Mouse (Mus musculus) testis, postnatal 10 days (tissue): ENCODE results near the gene Itpr1.
A peak's percentile ranks its signal among the peaks of the same experiment; 100 is the strongest.

Experiments used
- DNase-seq: peaks from one replicate; pipeline ENCODE4 v3.0.0; 2021; ENCODE audit warnings: low spot score

Itpr1 gene

DNA sequence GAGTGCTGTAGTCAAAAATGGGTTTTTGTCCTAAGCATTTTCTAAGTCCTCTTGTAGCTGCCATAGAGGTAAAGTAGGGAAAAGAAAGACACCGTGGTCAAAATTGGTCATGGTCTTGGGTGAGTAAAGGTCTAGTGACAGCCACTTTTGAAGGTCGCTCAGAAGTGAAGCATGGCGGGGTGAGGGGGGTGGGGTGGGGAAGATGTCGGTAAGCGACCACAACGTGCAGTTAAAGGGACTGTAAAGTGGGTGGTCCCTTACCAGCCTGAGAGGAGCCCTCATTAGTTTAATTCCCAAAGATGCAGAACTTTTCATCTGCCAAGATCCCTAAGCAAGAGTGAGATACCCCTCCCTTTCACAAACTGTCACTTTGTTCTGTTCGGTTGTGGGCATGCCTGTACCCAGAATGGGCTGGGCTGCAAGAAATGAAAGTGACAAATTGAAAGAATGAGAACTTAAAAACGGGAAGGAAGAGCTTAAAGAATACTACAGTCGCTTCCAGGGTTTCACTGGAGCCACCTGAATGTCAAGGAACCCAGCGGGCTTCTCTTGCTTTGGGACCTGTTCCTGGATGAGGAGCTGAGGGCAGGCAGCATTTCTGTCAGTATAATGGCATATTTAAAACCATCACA, 1.5 kb downstream of the Itpr1 start:
- DNase-seq, result no peak

DNA sequence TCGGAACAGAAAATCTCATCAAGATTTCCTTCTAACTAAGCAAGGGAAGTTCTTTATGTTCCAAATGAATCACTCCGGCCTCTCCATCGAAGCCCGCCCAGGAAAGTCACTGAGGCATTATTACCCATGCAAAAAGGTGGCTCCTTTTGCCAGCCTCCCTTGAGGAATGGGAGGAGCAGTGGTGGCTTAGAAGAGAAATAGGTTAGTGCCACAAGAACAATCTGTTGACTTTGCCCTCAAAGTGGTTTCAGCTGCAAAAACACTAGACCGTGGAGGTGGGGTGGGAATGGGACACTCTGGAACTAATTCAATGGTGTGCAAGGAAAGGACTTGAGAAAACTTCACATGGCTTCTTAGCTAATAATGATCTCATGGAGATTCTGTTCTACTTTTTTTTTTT, 3.2 kb downstream of the Itpr1 start:
- DNase-seq, result no peak

DNA sequence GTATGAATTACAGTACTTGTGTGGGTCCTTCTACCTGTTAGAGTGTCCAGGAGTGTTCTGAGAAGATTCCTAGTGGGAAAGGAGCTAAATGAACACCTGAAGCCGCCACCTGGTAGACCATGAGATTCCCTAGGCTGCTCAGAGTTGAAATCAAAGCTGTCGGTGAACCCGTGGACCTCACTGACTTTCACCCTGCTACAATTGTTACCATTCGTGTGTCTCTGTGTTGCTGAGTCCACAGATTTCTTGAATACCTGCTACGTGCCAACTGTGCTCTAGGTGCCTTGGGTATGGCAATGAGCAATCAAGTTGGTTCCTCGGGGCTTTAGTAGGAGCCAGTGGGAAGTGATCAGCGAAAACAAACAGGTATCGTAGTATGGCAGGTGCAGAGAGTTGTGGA, 3.9 kb downstream of the Itpr1 start:
- DNase-seq, result no peak

DNA sequence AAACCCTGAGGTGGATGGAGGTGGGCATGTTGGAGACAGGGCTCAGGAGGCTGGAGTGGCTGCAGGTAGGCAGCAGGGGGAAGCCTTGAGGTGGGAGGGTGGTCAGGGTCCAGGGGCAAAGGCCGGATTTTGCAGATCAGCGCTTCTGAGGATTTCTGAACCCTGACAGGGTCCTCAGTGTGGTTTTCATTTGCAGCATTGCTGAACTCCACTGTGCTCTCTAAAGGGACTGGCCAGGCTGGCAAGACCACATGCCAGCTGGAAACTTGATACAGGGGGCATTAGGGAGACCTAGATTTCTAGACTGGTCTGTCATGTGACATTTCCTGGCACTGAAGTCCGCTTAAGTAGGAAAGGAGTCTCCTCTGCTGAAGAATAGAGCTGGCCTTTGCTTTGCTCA, 5.1 kb downstream of the Itpr1 start:
- no peak for DNase-seq

DNA sequence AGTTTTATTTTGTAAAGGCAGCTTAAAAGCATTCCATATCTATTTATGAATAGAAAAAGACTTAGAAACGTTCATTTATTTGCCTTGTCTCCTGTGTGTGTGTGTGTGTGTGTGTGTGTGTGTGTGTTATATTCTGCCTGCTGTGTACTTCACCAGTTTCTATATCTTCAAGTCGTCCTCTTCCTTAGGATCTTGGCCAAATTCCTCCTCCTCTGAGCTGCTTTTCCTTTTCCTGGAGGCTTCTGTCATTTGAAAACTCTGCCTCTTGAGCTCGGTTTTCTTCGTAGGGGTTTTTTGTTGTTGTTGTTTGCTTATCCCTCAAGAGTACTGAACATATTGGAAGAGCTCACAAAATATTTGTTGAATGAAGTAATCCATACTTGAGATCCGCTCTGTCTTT, 9.5 kb downstream of the Itpr1 start:
- DNase-seq, result no peak

DNA sequence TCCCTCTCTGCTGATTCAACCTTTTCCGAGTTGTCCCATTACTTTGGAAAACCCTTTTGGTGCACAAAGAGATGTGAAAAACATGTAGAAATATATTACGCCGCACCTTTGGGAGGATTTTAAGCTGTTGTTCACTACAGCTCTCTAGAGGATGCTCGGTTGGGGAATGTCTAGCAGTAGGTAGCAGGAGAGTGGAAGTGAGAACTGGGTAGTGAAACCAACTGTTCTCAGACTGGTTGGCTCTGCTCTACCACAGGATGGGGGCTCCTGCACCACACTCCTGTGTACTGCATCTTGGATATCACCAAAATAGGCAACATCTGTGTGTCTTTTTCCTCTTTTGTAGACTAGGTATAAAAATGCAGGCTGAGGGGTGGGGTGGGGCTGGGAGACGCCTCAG, 10.0 kb downstream of the Itpr1 start:
- no peak for DNase-seq

DNA sequence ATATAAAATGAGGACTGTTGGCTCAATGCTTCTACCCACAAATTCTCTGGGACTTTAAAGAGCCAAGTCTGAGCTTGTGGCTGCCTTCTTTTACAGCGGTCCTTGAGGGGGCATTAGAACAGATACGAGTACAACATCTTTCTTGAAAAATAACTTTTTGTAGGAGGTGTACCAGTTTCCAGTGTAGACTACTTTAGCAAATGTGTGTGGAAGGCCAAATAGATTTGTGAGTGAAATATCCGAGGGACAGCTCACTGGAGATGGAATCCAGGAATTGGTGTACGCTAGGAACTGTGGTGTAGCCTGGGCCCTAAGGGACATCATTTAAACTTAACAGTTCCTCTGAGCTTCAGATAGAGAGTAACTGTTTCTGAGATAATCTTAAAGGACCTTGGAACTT, 11.5 kb downstream of the Itpr1 start:
- no peak for DNase-seq

DNA sequence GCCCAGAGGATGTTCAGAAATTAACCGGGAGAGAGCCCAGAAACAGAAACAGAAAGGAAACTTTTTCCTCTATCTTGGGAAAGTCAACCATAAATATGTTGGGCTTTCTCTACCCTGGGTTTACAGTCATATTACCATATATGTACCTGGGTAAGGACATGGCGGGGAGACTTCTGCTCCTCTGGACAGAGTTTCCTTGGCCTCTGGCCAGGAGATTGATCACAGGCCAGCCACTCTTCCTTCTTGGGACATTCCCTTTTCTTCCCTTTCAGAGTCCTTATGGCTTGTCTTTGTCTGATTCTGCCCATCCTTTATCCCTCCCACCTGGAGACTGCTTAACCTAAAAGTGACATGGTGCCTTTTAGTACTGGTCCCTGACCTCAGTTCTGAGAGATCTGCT, 12.1 kb downstream of the Itpr1 start:
- DNase-seq, result no peak

DNA sequence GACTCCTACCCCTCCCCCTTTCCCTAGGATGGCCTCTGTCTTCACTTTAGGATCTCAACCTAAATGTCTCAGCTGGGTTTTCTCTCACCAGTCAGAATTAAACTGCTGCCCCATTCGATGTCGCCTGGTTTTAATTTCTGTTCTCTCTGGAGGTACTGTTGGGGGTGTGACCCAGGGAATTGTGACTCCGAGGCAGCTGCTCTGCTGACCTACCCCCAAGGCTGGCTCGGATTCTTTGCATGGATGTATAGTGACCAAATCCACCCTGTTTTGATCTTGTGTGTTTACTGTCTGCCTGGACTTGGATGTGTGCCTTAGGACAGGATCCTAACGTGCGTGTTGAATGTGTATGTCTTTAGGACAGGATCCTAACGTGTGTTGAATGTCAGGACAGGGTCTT, 13.3 kb downstream of the Itpr1 start:
- no peak for DNase-seq

DNA sequence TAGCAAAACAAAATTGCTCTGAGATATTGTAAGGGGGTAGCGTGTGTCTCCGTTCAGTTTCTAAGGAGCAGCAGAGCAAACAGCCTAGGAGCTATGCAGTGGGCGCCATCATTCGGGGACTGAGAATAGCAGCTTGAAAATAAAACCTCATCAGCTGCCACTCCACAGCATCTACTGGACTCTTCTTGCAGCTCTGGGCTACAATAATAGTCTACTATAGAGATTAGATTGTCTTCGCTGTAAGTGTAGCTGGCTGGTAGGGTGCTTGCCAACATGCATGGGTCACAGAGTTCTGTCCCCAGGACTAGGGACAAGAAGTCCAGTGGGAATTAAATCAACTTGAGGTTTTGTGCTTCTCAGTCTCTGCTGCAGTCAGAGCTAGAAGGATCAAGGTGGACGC, 14.6 kb downstream of the Itpr1 start:
- no peak for DNase-seq

DNA sequence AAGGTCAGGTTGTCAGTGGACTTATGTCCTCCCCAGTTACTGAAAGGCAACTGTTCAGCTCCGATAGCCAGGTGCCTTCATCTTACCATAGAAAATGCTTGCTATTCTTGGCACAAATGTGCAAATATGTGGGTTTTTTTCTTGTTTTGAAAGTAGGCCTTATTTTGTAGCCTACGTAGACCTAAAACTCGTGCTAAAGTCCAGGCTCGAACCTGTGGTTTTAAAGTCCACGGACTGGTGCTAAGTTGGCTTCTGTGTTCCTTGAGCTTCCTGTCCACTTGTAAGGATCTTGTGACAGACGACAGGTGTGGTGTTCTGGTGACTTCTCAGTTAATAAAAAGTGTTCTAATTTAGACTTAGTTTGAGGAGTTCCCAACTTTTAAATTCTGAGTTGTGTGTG, 15.2 kb downstream of the Itpr1 start:
- DNase-seq, result no peak

DNA sequence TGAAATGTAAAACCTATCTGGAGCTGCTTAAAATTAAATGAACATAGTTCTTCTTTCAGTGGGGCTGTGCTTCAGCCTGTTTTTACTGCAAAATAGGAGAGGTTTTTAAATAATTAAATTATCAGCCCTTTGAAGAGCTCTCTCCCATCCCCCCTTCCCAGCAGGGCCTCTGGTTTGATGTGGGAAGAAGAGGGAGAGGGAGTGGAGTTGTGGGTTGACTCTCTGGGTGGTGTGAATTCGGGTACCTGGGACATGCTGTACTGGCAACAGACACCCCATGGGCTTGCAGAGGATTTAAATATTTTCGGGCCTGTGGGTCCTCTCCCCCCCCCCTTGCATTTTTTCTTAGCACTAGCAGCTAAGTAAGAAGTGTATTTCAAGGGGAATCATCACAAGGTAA, 15.7 kb downstream of the Itpr1 start:
- no peak for DNase-seq

DNA sequence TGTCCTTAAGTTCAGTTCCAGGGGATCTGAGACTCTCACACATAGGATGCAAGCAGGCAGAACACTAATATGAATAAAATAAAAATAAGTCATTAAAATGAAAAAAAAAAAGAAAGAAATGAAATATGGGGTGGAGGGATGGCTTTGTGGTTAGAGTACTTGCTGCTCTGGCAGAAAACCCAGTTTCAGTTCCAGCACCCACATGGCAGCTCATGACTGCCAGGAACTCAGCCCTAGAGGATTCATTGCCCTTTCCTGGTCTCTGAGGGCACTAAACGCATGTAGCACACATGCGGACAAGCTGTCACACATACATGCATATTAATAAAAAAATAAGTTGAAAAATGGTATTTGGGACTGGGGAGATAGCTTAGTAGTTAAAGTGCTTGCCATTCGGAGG, 17.7 kb downstream of the Itpr1 start:
- DNase-seq, result no peak

DNA sequence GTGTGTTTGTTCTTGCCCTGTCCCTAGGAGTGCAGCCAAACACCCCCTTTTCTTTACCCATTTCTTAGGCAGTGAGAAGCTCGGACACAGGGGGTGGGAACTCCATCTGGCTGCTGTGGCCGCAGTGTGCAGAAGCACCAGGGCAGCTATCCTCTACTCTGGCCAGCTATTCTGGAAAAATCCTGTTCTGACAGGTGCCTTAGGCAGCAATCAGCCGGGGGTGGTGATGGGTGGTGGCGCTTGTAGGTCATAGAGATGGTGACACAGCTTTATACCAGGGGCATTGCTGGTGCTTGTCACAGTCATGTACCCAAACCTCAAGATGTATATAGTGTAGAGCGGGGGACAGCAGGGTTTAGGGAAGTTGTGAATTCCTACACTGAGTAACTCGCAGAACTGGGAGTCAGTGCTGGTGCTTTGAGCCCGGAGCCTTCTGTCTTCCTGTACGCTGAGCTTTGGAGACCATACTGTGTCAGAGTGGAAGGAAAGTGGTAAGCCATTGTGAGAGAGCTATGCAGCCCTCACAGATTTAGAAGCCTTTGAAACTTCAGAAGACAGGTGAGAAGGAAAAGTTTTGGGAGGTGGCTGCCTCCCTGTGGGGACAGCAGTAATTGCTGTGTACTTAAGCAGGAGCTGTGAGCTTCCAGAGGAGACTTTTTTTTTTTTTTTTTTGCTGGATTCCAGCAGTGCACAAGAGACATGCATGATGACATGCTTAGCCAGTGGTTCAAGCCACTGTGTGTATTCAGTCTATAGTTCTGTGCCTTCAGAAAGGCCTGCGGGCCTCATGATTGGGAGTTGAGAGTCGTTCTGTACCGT, 19.2 kb downstream of the Itpr1 start:
- DNase-seq, result no peak

DNA sequence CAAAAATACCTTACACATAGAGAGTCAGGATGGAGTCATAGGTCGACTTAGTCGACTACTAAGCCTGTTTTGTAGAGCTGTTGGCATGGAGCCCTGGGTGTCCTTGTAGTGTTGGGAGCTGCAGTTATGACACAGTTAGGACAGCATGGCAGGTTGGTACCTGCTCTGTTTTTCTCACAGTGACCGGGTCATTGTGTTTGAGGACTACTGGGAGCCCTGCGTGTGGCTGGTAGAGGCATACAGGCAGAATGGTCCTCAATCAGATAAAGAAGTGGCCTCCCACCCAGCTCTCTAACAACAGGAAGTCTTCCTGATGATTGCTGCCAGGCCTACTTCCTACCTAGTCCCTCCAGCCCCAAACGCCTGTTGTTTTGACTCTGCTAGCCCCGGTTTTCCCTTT, 20.2 kb downstream of the Itpr1 start:
- DNase-seq, result peak; percentile 75

DNA sequence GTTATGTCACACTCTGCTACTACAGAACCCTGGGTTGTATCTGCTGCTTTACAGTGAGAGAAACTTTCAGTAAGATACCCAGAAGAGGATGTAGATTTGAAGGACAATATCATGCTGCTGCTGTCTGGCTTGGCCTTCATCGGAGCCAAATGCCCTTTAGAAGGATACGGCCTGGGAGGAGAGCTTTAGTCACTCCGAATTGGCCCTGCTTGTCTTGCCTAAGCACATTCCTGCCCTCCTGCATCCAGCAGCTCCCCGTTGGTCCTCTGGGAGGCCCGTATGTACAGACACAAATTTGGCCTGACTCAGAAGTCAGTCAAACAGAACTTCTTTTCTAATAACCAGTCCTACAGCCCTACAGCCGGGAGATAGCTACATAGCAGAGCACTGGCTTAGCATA, 21.6 kb downstream of the Itpr1 start:
- DNase-seq, result no peak

DNA sequence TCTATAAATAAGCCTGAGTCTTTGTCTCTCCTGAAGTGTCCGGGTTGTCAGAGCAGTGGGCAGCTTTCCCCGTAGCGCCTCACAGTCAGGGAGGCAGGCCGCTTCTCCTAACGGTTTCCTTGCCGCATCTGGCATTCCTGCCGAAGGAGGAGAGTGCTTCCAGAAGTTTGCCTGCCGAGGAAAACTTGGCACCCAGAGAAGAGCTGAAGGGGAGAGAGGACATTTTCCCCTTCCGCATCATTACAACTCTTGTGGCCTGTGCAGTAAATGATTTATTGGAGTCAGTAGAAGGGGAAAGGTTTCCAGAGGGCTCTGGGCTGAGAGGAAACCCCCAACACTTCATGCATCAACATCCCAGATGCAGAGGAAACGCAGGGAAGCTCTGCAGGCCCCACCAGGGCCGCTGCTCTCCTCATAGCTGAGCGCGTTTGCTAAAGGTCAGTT, 22.8 kb downstream of the Itpr1 start:
- no peak for DNase-seq

DNA sequence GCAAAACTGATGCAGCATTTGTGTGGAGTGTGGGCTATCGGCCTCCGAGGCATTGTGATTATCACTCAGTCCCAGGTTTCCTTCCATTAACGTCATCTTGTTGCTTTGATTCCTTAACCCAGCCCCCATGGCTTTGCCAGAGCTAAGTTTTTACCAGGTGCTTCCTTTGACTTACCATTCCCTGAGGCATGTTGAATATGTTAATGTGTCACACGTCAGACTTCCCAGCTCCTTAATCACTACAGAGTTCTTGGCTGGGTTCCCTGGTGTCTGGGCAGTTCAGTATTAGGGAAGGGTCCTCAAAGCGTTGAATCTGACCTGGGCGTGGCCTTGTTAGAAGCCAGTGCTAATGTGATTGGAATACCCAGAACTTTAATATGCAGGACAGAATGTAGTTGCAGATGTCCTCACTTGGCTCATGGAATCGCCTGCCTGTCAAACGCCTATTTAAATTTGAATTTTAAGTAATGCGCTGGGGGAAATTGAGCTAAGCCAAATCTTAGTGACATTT, 23.6 kb downstream of the Itpr1 start:
- DNase-seq, result no peak

DNA sequence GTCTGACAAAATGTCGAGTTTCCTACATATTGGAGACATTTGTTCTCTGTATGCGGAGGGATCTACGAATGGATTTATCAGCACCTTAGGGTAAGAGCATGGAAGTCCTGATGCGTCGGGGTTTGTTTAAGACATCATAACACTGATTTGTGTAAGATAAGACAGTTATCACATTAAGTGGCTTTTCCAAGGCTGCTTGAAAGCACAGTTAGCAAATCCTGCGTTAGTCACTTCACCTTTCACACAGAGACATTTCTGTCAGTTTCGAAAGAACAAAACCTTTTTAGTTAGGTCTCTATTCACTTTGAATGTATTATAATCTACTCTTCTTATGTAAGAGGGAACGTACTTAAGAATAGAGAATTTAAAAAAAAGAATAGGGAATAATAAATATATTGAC, 24.1 kb downstream of the Itpr1 start:
- DNase-seq, result no peak

DNA sequence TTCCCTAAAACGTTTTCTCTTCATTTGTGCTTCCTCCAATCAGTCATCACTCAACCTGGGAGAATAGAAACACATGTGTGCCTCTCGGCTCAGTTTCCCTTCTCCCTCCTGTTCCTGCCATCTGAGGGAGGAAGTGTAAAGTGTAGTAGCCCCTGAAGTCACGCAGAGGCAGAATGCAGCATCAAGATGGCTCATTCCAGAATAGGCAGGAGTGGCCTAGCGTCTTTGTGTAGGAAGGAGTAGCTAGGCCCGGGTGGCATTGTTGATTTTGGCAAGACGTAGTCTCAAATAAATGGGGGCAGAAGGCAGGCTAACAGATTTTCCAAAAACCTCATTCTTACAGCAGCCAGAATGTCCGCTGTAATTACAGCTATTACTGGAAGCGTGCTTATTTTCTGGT, 24.7 kb downstream of the Itpr1 start:
- DNase-seq, result no peak

DNA sequence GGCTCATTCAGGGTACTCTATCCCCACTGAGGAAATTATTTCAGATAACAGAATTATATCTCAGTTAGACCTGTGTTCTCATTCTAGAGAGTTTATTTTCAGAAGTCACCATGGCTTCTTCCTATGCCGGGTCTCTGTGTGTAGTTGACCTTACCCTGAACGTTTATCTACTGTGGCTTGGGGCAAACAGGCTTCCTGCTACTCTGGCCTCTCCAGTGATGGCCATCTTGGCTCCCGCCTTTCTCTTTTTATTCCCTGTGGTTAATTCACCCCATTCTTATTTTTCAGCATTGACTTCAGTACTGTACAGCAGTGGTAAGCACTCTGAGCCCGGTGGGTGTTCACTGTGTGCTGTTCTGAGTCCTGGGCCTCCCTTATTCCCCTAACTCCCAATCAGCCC, 25.1 kb downstream of the Itpr1 start:
- no peak for DNase-seq

DNA sequence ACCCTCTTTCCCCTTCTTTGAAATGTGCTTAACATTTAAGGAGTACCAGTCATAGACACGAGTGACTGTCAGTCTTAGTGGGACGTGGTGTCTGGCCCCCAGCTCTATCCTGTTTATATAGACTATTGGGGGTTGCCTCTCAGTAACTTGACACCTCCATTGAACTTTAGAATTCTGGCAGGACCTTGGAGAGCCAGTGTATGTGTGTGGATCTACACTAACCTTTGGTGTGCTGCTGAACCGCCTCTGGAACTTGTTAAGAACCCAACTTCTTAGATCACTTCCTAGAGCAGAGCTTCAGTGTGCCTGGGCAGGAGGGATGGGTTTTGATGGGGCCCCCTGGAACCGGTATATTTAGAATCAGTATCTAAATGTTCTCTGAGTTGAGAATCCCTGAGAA, 26.2 kb downstream of the Itpr1 start:
- DNase-seq, result no peak

DNA sequence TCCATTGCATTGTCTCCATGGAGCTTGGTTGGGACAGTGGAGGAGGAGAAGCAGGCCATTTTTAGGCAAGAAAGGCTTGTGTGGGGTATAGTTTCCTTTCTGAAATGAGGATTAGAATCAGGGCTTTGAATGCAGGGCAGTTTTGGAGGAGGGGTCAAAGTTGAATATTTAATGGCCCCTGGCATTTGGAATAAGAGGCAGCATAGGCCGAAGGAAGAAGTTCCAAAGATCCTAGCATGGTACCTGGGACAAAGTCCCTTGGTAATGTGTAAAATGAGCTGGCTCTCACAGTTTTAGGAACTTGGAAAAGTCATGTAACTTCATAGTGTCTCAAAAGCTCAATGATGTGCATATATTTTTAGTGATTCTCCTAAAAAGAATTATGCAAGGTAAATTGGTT, 27.1 kb downstream of the Itpr1 start:
- DNase-seq, result no peak

DNA sequence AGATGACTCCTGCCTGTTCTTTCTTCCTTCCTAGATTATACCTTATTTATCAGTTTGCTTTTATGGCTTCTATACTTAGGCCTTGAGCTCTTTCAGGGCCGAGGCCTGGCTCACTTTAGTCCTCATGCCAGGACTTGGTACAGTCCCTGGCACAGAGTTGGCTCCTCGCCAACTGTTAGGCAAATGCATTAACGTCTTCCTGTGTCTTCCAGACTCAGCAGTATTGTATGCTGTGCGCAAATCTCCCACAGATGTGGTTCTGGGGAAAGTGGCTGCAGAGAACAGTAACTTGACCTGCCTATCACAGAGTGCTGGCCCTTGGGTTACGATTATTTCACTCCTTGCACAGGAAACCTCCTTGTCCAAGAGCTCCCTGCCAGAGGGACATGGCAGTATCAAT, 27.9 kb downstream of the Itpr1 start:
- DNase-seq, result no peak
